Mouse (Mus musculus) right cerebral cortex, adult 18-20 months (tissue): ENCODE measurements at regions not wholly inside any gene's neighbourhood (a gene's known extent, or its start where the extent isn't known, plus 50 kb on each side); places are given as distances from the start of the nearest gene placed in this dataset.

ENCODE experiments used
- DNase-seq: peaks from one replicate; pipeline ENCODE4 v3.0.0; 2022; ENCODE audit warnings: mixed read lengths

- DNase-seq = no peak
Observed at GRCm38 (mm10) chr10:61034056-61034455, 55.1 kb upstream of the Pcbd1 start.

- DNase-seq = no peak
Observed at GRCm38 (mm10) chr10:61028598-61028997, 60.5 kb upstream of the Pcbd1 start.

GRCm38 (mm10) chr10:61027215-61027614, 61.9 kb upstream of the Pcbd1 start:
- DNase-seq = no peak

GRCm38 (mm10) chr10:61025061-61025460, 64.1 kb upstream of the Pcbd1 start:
- no peak for DNase-seq

GRCm38 (mm10) chr10:61024166-61024565, 65.0 kb upstream of the Pcbd1 start:
- no peak for DNase-seq

- DNase-seq = no peak
Observed at GRCm38 (mm10) chr10:61023431-61023830, 65.7 kb upstream of the Pcbd1 start.

GRCm38 (mm10) chr10:61019566-61019965, 69.6 kb upstream of the Pcbd1 start:
- DNase-seq = no peak

GRCm38 (mm10) chr10:61012199-61012695, 76.9 kb upstream of the Pcbd1 start:
- DNase-seq = no peak

GRCm38 (mm10) chr10:61010697-61011096, 78.4 kb upstream of the Pcbd1 start:
- DNase-seq = peak; percentile 9

GRCm38 (mm10) chr10:61007403-61007802, 81.7 kb upstream of the Pcbd1 start:
- DNase-seq = no peak

GRCm38 (mm10) chr10:61001745-61002160, 87.4 kb upstream of the Pcbd1 start:
- DNase-seq = no peak

- DNase-seq = no peak
Observed at GRCm38 (mm10) chr10:60997393-60997792, 91.7 kb upstream of the Pcbd1 start.

- DNase-seq = peak; percentile 45
Observed at GRCm38 (mm10) chr10:60995908-60996640, 93.1 kb upstream of the Pcbd1 start.

GRCm38 (mm10) chr10:60985109-60985576, 104.0 kb upstream of the Pcbd1 start:
- no peak for DNase-seq

- no peak for DNase-seq
Observed at GRCm38 (mm10) chr10:60981770-60982169, 107.4 kb upstream of the Pcbd1 start.

GRCm38 (mm10) chr10:60973615-60974014, 115.5 kb upstream of the Pcbd1 start:
- no peak for DNase-seq

GRCm38 (mm10) chr10:60964843-60965242, 124.3 kb upstream of the Pcbd1 start:
- DNase-seq = no peak

- peak; percentile 17 for DNase-seq
Observed at GRCm38 (mm10) chr10:60957820-60958233, 126.4 kb upstream of the Unc5b start.

GRCm38 (mm10) chr10:60955467-60955866, 124.1 kb upstream of the Unc5b start:
- no peak for DNase-seq

- no peak for DNase-seq
Observed at GRCm38 (mm10) chr10:60952495-60952894, 121.1 kb upstream of the Unc5b start.

GRCm38 (mm10) chr10:60948983-60949677, 117.7 kb upstream of the Unc5b start:
- no peak for DNase-seq

GRCm38 (mm10) chr10:60943074-60943473, 111.7 kb upstream of the Unc5b start:
- DNase-seq = no peak

GRCm38 (mm10) chr10:60938749-60939148, 107.4 kb upstream of the Unc5b start:
- DNase-seq = no peak

GRCm38 (mm10) chr10:60937517-60937866, 106.1 kb upstream of the Unc5b start:
- DNase-seq = no peak
